ENCODE assay signal across 18 mouse cellular contexts in the genomic region with DNA sequence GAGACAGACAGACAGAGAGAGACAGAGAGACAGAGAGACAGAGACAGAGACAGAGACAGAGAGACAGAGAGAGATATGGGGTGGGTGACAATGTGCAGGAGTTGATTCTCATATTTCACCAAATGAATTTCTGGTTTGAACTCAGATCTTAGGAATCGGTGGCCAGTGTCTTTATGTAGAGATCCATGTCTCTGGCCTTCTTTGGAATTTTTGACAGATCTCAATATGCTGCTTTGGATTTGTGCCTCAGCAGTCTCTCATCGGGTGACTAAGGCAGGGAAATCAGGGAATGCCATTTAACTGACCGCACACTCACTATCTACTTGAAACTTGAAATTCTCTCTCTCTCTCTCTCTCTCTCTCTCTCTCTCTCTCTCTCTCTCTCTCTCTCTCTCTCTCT.
A peak's percentile ranks its signal among the peaks of the same experiment; 100 is the strongest.
DNase-seq lines count a peak whose midpoint lies in the region; ATAC-seq and TF ChIP-seq lines count a peak whose summit lies in the region.
"Had no signal": no experiment of that assay in that cellular context is flagged by ENCODE, and none has a peak within 500 bp of the region (broad histone marks: within the 10 kb centered on the region; RNA-seq: fewer than 3 reads in every experiment).

No protein-coding gene starts in this region.

- H3K4me3 ChIP-seq in heart, postnatal 0 days (ENCODE audit: low read depth, low read length): no peak overlapping the region
- no peak overlapping the region for H3K4me3 ChIP-seq in midbrain, embryonic 10.5 days
- no peak overlapping the region for H3K4me3 ChIP-seq in midbrain, embryonic 14.5 days (replicated peaks; ENCODE audit: low read depth, low read length)
- H3K4me3 ChIP-seq in liver, embryonic 12.5 days: no peak overlapping the region
- H3K4me3 ChIP-seq: forebrain, embryonic 10.5 days; heart, embryonic 12.5 days; limb, embryonic 10.5 days had no signal

- H3K4me1 ChIP-seq in heart, postnatal 0 days (ENCODE audit: control insufficient read depth, insufficient read depth): peaks cover 16% of the 10 kb centered on the region
- peaks cover 29% of the 10 kb centered on the region for H3K4me1 ChIP-seq in midbrain, embryonic 10.5 days
- H3K4me1 ChIP-seq in midbrain, embryonic 14.5 days (ENCODE audit: control insufficient read depth, insufficient read depth, low read length): peaks cover 10% of the 10 kb centered on the region
- H3K4me1 ChIP-seq in liver, embryonic 12.5 days: no peaks in the 10 kb centered on the region

- peak; percentile 21 for DNase-seq in cerebellum, adult 9-10 months
- DNase-seq in heart, postnatal 0 days (ENCODE audit: low spot score): peak; percentile 16
- DNase-seq in heart, postnatal 25 days (ENCODE audit: low spot score): no peak
- no peak for DNase-seq in midbrain, embryonic 10.5 days (ENCODE audit: low spot score)
- DNase-seq in midbrain, embryonic 14.5 days: no peak
- peak; percentile 49 for DNase-seq in brain, adult 2 months (ENCODE audit: low read depth, low spot score)
- DNase-seq: adrenal gland, postnatal 25 days; kidney, adult 11 months; lung, adult 2 months; right cerebral cortex, postnatal 4 days; thymus, adult 2 months had no signal

- H3K9ac ChIP-seq in heart, postnatal 0 days (replicated peaks; ENCODE audit: low read depth, low read length): no peak overlapping the region
- no peak overlapping the region for H3K9ac ChIP-seq in midbrain, embryonic 14.5 days (replicated peaks; ENCODE audit: low read length)
- no peak overlapping the region for H3K9ac ChIP-seq in liver, embryonic 12.5 days
- H3K9ac ChIP-seq: heart, embryonic 12.5 days had no signal

- H3K27me3 ChIP-seq in heart, postnatal 0 days (ENCODE audit: control insufficient read depth, insufficient read depth, low read length): no peaks in the 10 kb centered on the region
- H3K27me3 ChIP-seq in midbrain, embryonic 10.5 days (ENCODE audit: low read depth, poor library complexity, severe bottlenecking): no peaks in the 10 kb centered on the region
- no peaks in the 10 kb centered on the region for H3K27me3 ChIP-seq in midbrain, embryonic 14.5 days (ENCODE audit: control insufficient read depth, insufficient read depth, low read length)
- no peaks in the 10 kb centered on the region for H3K27me3 ChIP-seq in liver, embryonic 12.5 days (replicated peaks)
- H3K27me3 ChIP-seq: heart, embryonic 12.5 days had no signal

- no peak overlapping the region for H3K27ac ChIP-seq in heart, postnatal 0 days (ENCODE audit: low read depth)
- H3K27ac ChIP-seq in midbrain, embryonic 10.5 days (replicated peaks): peak overlapping the region; percentile 88; the same call in 1 of the 2 replicates
- no peak overlapping the region for H3K27ac ChIP-seq in midbrain, embryonic 14.5 days (replicated peaks; ENCODE audit: low read depth, low read length)
- no peak overlapping the region for H3K27ac ChIP-seq in liver, embryonic 12.5 days
- H3K27ac ChIP-seq: limb, embryonic 10.5 days had no signal

- TF ChIP-seq CTCF in heart, postnatal 0 days (IDR thresholded peaks at IDR 0.05; ENCODE audit: low read depth): no peak

- no peak for ATAC-seq in cerebellum, adult (ENCODE audit: insufficient number of reproducible peaks, low FRiP score, low TSS enrichment)
- ATAC-seq in heart, postnatal 0 days (ENCODE audit: insufficient read depth, low read depth): no peak
- ATAC-seq in midbrain, embryonic 14.5 days (ENCODE audit: low FRiP score, low TSS enrichment): no peak
- ATAC-seq in liver, embryonic 12.5 days: no peak
- ATAC-seq: activated CD4-positive, CD25-positive, alpha-beta regulatory T cell, adult 4 months had no signal

- TF ChIP-seq EP300 in heart, postnatal 0 days (IDR thresholded peaks at IDR 0.05; ENCODE audit: low read depth): no peak

- 36% methylated on average over 3 of the region's 3 CpGs for WGBS in heart, postnatal 0 days
- WGBS in midbrain, embryonic 10.5 days: 85% methylated on average over 3 of the region's 3 CpGs
- 78% methylated on average over 3 of the region's 3 CpGs for WGBS in midbrain, embryonic 14.5 days
- WGBS in liver, embryonic 12.5 days (ENCODE audit: insufficient replicate concordance): 70% methylated on average over 3 of the region's 3 CpGs

- no peak overlapping the region for H3K4me2 ChIP-seq in heart, postnatal 0 days (ENCODE audit: low read depth, low read length)
- no peak overlapping the region for H3K4me2 ChIP-seq in midbrain, embryonic 14.5 days (ENCODE audit: low read length)
- no peak overlapping the region for H3K4me2 ChIP-seq in liver, embryonic 12.5 days
- H3K4me2 ChIP-seq: heart, embryonic 12.5 days had no signal

- no peaks in the 10 kb centered on the region for H3K36me3 ChIP-seq in heart, postnatal 0 days (replicated peaks; ENCODE audit: control insufficient read depth, insufficient read depth, low read length)
- no peaks in the 10 kb centered on the region for H3K36me3 ChIP-seq in midbrain, embryonic 10.5 days
- H3K36me3 ChIP-seq in midbrain, embryonic 14.5 days (ENCODE audit: control insufficient read depth, insufficient read depth, low read length): no peaks in the 10 kb centered on the region
- no peaks in the 10 kb centered on the region for H3K36me3 ChIP-seq in liver, embryonic 12.5 days
- H3K36me3 ChIP-seq: forebrain, embryonic 10.5 days; G1E; heart, embryonic 12.5 days; limb, embryonic 10.5 days had no signal

- 0 out of 2 replicates have a peak, but pooled peaks cover 8% of the 10 kb centered on the region for H3K9me3 ChIP-seq in heart, postnatal 0 days (replicated peaks; ENCODE audit: control insufficient read depth, low read length)
- no peaks in the 10 kb centered on the region for H3K9me3 ChIP-seq in midbrain, embryonic 10.5 days (replicated peaks)
- no peaks in the 10 kb centered on the region for H3K9me3 ChIP-seq in midbrain, embryonic 14.5 days (ENCODE audit: control insufficient read depth, low read length)
- no peaks in the 10 kb centered on the region for H3K9me3 ChIP-seq in liver, embryonic 12.5 days (replicated peaks)
- H3K9me3 ChIP-seq: forebrain, embryonic 10.5 days; heart, embryonic 12.5 days; limb, embryonic 10.5 days had no signal

- intact Hi-C loops in heart, postnatal 25 days (cut with DNase I): no loop called here

Comparison
In these comparisons a context has a peak if more than half of its experiments do, and no peak if none do; other contexts are left out.
1. DNase-seq: peak in cerebellum, adult 9-10 months (single experiment), heart, postnatal 0 days (single experiment) and brain, adult 2 months (single experiment); none in heart, postnatal 25 days (single experiment), midbrain, embryonic 10.5 days (single experiment) and midbrain, embryonic 14.5 days (single experiment).